Mouse (Mus musculus) heart, embryonic 10.5 days (tissue): Measurements from ENCODE around the gene Podxl2. TPM values are rescaled to one million over a fixed set of nuclear protein-coding genes. Genes with fewer than 3 reads are reported as not detected.

Experiments
- DNase-seq: peaks from one replicate; pipeline ENCODE4 v3.0.0-alpha.2; 2017; ENCODE audit warnings: low spot score
- H3K27ac ChIP-seq: fragments of 300-500 bp; sonication (generic); 2 replicates; pipeline ENCODE4 v1.5.1; 2016; ENCODE audit warnings: mild to moderate bottlenecking
- H3K27me3 ChIP-seq: fragments of 300-500 bp; sonication (generic); 2 replicates; pipeline ENCODE4 v1.6.1; 2016; ENCODE audit warnings: mild to moderate bottlenecking; ENCODE audit not compliant: poor library complexity, insufficient read depth, severe bottlenecking
- H3K36me3 ChIP-seq: fragments of 300-500 bp; sonication (generic); 2 replicates; pipeline ENCODE4 v1.6.1; 2016; ENCODE audit warnings: mild to moderate bottlenecking, moderate library complexity
- H3K4me1 ChIP-seq: fragments of 300-500 bp; sonication (generic); 2 replicates; pipeline ENCODE4 v1.6.1; 2016; ENCODE audit warnings: mild to moderate bottlenecking
- H3K4me3 ChIP-seq: fragments of 300-500 bp; sonication (generic); 2 replicates; pipeline ENCODE4 v1.5.1; 2016; ENCODE audit warnings: mild to moderate bottlenecking, moderate library complexity
- H3K9me3 ChIP-seq: fragments of 300-500 bp; sonication (generic); 2 replicates; pipeline ENCODE4 v1.6.1; 2016; ENCODE audit warnings: mild to moderate bottlenecking, moderate library complexity
- WGBS: fragments of 180-500 bp; shearing (Covaris S2); methylation state at CpG from one replicate; pipeline ENCODE4 v1.1.7; 2016; 5-methylcytosine and 5-hydroxymethylcytosine counted together
- polyA plus RNA-seq: library from polyadenylated mRNA; unstranded; fragments of >200 nt; fragmentation: Nextera tagmentation; extraction: Ambion mirVana; gene quantifications from 2 replicates; pipeline ENCODE4 v1.2.1, GENCODE M21; 2016

Podxl2 gene
- polyA plus RNA-seq, 1 experiment from 2014 or later, result 26.7 TPM

DNA sequence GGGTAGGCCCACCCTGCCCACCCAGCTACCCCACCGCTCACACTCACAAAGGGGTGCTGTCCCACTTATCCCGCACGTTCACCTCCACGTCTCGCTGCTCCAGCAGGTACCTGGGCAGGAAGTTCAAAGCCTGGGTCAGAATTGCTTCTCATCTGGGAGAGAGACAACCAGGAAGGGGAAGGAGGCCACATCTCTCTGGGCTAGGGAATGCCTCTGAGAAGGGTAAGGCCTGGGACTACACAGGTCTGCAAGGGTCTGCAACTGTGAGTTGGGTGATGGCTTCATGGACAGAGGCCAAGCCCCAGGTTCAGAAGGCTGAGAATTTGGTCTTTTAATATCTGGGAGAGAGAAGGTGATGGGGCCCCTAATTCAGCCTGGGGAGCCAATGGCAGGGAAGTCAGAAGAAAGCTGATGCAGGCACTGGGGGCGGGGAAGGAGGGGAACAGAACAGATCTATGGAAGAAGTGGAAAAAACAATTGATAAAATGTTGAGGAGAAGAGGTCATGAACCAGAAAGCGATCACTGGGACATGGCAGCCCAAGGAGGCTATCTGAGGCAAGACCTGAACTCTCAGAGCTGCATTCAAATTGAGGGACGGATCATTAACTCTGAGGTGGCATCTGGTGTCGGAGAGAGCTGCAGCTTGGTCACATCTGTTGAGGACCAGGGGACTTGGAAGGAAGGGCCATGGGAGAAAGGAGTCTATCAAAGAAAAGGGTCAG lies 33.9 kb downstream of the Podxl2 start:
- H3K27ac ChIP-seq, result peak overlapping the region; percentile 93
- H3K4me3 ChIP-seq, result peak overlapping the region; percentile 78
- peaks cover 30% of the 10 kb centered on the region for H3K4me1 ChIP-seq
- H3K27me3 ChIP-seq, result no peaks in the 10 kb centered on the region
- 52% methylated on average over 9 of the region's 9 CpGs for WGBS
- H3K9me3 ChIP-seq, result no peaks in the 10 kb centered on the region
- no peak for DNase-seq
- H3K36me3 ChIP-seq, result peaks cover 36% of the 10 kb centered on the region

DNA sequence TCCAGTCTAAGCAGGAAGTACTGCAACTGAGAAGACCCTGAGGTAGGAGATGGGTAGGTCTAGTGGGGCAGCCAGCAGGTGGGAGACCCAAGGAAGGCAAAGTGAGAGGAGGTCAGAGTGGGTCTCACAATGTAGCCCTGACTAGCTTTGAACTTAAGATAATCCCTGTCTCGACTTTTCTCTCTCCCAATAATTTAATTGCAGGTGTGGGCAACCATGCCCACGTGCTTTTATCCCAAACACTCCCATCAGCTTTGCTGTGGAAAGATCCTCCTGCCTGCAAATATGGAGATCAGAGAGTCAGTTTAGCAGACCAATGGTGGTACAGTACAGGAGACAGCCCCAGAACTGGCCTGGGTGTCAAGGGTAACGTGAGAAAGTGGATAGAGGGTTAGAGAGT lies 34.6 kb downstream of the Podxl2 start:
- peaks cover 30% of the 10 kb centered on the region for H3K4me1 ChIP-seq
- H3K27ac ChIP-seq, result no peak overlapping the region
- H3K36me3 ChIP-seq, result peaks cover 42% of the 10 kb centered on the region
- H3K27me3 ChIP-seq, result no peaks in the 10 kb centered on the region
- H3K4me3 ChIP-seq, result no peak overlapping the region; the same call in 1 of the 2 replicates
- no peak for DNase-seq
- WGBS, result 78% methylated on average over 3 of the region's 3 CpGs
- H3K9me3 ChIP-seq, result no peaks in the 10 kb centered on the region

DNA sequence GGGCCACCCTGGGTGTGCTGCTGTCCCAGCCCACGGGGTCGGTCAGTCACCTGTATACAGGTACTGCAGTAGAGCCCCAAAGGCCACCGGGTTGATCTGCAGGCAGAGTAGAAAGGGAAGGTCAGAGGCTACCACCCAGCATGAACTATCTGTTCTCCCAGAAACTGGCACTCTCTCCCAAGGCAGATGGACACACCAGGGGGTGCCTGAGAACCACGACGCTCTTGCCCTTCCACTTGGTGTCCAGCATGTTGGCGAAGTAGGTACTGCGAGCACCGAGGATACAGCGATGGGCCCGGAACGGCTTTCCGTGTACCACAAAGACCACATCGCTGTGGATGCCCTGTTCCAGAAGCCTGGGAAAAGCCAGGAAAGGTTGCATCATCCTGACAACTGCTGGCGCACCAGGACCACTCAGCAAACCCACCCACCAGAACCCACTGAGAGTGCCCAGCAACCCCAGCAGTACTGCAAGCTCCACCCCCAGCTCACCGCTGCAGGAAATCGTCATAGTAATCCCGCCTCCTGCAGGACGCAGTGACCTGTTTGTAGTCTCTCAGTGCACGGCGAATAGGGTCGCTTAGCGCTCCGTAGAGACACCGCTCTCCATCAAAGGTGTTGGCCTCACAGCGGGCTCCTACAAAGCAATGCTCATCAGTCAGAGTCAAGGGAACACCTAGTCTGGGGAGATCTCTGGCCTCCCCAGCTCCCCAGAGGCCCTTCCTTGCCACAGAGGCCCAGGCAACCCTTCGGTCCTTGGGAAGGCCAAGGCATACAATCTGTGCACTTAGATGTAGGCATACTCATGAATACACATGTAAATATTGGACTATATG lies 35.5 kb downstream of the Podxl2 start:
- Histone ChIP-seq H3K27ac (no peak overlapping the region), H3K4me1 (peaks cover 29% of the 10 kb centered on the region), H3K4me3 (no peak overlapping the region), H3K9me3 (no peaks in the 10 kb centered on the region), H3K36me3 (peaks cover 46% of the 10 kb centered on the region), H3K27me3 (no peaks in the 10 kb centered on the region)
- WGBS, result 79% methylated on average over 26 of the region's 26 CpGs
- DNase-seq, result no peak

DNA sequence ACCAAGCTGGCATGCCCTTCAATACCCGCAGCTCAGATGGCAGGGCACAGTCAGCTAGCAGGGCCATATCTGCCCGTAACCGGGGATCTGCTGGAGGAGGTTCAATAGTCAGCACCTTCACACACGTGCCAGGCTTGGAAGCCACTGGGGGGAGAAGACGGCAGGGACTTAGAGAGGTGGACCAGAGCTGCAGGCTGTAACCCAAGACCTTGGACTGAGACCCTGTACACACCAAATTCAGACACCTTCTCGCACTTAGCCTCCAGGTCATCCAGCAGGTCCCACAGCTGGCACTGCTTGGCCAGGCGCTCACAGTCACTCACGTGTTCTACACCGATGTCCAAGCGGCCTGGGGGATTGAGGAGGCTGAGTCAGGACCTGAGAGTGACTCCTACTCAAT lies 36.2 kb downstream of the Podxl2 start:
- no peaks in the 10 kb centered on the region for H3K9me3 ChIP-seq
- H3K4me1 ChIP-seq, result peaks cover 27% of the 10 kb centered on the region
- peaks cover 46% of the 10 kb centered on the region for H3K36me3 ChIP-seq
- H3K27ac ChIP-seq, result no peak overlapping the region
- DNase-seq, result no peak
- WGBS, result 88% methylated on average over 10 of the region's 10 CpGs
- no peak overlapping the region for H3K4me3 ChIP-seq
- H3K27me3 ChIP-seq, result no peaks in the 10 kb centered on the region

GRCm38 (mm10) chr6:88837999-88838398 lies 36.8 kb downstream of the Podxl2 start:
- Histone ChIP-seq H3K4me3 (no peak overlapping the region), H3K36me3 (peaks cover 46% of the 10 kb centered on the region), H3K27ac (no peak overlapping the region), H3K4me1 (peaks cover 25% of the 10 kb centered on the region), H3K9me3 (no peaks in the 10 kb centered on the region), H3K27me3 (no peaks in the 10 kb centered on the region)
- DNase-seq, result no peak
- 86% methylated on average over 12 of the region's 12 CpGs for WGBS

- 89% methylated on average over 28 of the region's 28 CpGs for WGBS
- Histone ChIP-seq H3K4me1 (peaks cover 26% of the 10 kb centered on the region), H3K9me3 (no peaks in the 10 kb centered on the region), H3K36me3 (peaks cover 46% of the 10 kb centered on the region), H3K4me3 (no peak overlapping the region), H3K27ac (0 out of 2 replicates have a peak overlapping the region, but pooled peaks have one; percentile 5), H3K27me3 (no peaks in the 10 kb centered on the region)
- DNase-seq, result no peak
These were observed 38.5 kb downstream of the Podxl2 start for GRCm38 (mm10) chr6:88836178-88836819.

DNA sequence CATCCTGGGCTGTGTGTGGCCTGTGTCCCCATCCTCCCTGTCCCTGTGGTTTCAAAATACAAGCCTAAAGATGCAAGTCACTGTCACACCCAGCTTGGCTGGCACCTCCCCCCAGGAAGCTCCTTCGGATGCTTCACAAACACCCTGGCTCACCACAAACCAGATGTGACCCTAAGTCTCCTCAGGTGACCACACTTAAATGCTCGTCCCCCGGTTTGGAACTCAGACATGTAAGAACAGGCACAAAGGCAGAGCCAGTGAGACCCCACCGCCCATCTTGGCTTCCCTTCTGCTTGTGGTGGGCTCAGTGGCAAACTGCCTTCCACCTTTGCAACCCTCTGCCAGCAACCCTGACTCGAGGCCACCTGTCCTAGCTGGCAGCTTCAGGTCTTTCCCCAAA lies 39.8 kb downstream of the Podxl2 start:
- 79% methylated on average over 5 of the region's 5 CpGs for WGBS
- Histone ChIP-seq H3K9me3 (no peaks in the 10 kb centered on the region), H3K27ac (no peak overlapping the region), H3K4me3 (no peak overlapping the region), H3K27me3 (0 out of 2 replicates have a peak, but pooled peaks cover 2% of the 10 kb centered on the region), H3K36me3 (peaks cover 46% of the 10 kb centered on the region), H3K4me1 (peaks cover 15% of the 10 kb centered on the region)
- DNase-seq, result no peak

DNA sequence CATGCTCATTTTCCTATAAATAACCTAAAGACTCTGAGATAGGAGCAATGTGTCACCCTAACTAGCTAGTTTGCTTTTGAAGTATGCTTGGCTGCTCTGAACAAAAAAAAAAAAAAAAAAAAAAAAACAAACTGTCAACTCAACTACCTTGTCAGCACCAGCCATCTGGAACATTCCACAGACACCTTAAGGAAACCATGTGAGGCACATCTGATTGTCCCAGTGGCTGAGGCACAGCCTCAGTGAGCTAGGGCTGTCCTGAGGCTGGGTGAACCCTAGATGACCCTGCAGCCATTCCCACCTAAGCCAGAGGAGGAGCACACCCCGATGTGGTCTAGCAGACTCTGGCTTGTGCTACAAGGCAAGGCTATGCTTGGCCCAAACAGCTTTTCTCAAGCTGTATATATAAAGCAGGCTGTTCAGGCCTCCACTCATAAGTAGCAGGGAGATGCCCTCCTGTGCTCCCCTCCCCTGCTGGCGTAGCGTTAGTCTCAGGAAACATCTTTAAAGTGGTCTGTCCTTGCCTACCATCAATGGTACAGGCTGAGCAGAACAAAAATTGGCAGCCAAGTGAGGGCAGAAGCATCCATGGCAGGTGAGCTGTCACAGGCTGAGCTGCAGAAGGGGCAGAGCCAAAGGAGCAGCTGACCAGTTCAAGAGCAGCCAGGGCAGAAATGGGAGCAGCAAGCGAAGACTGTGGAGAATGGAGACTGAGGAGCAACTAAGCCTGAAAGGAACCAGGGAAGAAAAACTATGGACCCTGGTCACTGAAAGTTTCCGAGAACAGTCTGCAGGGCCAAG lies 41.3 kb downstream of the Podxl2 start:
- peak overlapping the region; percentile 24; the same call in 1 of the 2 replicates for H3K27ac ChIP-seq
- no peak overlapping the region for H3K4me3 ChIP-seq
- peaks cover 34% of the 10 kb centered on the region for H3K36me3 ChIP-seq
- peaks cover 15% of the 10 kb centered on the region for H3K4me1 ChIP-seq
- 70% methylated on average over 5 of the region's 5 CpGs for WGBS
- 0 out of 2 replicates have a peak, but pooled peaks cover 4% of the 10 kb centered on the region for H3K27me3 ChIP-seq
- DNase-seq, result no peak
- no peaks in the 10 kb centered on the region for H3K9me3 ChIP-seq

DNA sequence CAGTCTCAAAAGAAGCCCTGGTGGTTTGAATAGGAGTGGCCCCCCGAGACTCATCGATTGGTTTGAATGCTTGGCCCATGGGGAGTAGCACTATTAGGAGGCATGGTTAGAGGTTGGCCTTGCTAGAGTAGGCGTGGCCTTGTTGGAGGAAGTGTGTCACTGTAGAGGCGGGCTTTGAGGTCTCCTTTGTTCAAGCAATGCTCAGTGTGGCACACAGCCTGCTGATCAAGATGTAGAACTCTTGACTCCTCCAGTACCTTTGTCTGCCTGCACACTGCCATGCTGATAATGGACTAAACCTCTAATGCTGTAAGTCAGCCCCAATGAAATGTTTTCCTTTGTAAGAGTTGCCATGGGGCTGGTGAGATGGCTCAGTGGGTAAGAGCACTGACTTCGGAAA lies 42.2 kb downstream of the Podxl2 start:
- Histone ChIP-seq H3K36me3 (peaks cover 25% of the 10 kb centered on the region), H3K4me3 (no peak overlapping the region), H3K27ac (peak overlapping the region; percentile 50; the same call in 1 of the 2 replicates), H3K27me3 (0 out of 2 replicates have a peak, but pooled peaks cover 4% of the 10 kb centered on the region), H3K9me3 (no peaks in the 10 kb centered on the region), H3K4me1 (peaks cover 23% of the 10 kb centered on the region)
- no peak for DNase-seq
- 79% methylated on average over 5 of the region's 5 CpGs for WGBS

DNA sequence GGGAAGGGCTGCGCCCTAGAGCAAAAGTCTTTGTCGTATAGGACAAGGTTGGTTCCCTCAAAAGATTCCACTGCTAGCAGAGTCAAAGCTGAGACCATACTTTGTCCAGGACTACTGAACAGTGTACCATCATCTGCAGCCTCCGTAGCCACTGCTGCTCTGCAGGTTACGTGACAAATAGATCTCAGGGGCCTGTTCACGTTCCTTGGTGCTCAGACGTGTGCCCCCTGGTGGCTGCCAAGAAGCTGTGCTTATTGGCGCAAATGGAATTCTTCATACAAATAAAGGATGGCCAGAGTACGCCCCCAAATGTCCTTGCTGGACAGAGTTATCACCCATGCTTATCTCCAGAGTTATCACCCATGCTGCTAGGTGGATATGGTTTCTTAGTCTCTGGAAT lies 43.4 kb downstream of the Podxl2 start:
- DNase-seq, result no peak
- Histone ChIP-seq H3K36me3 (peaks cover 14% of the 10 kb centered on the region), H3K9me3 (no peaks in the 10 kb centered on the region), H3K27me3 (0 out of 2 replicates have a peak, but pooled peaks cover 4% of the 10 kb centered on the region), H3K4me1 (peaks cover 35% of the 10 kb centered on the region), H3K4me3 (no peak overlapping the region), H3K27ac (no peak overlapping the region)
- 25% methylated on average over 8 of the region's 8 CpGs for WGBS

- Histone ChIP-seq H3K4me1 (peaks cover 40% of the 10 kb centered on the region), H3K27ac (no peak overlapping the region), H3K4me3 (no peak overlapping the region), H3K36me3 (peaks cover 3% of the 10 kb centered on the region; the same call in 1 of the 2 replicates), H3K27me3 (0 out of 2 replicates have a peak, but pooled peaks cover 5% of the 10 kb centered on the region), H3K9me3 (no peaks in the 10 kb centered on the region)
- DNase-seq, result no peak
- 89% methylated on average over 6 of the region's 6 CpGs for WGBS
These were observed 44.6 kb downstream of the Podxl2 start for GRCm38 (mm10) chr6:88830112-88830702.

- Histone ChIP-seq H3K36me3 (no peaks in the 10 kb centered on the region), H3K9me3 (no peaks in the 10 kb centered on the region)
- 80% methylated on average over 4 of the region's 4 CpGs for WGBS
These were observed 45.3 kb downstream of the Podxl2 start for GRCm38 (mm10) chr6:88829579-88829978.

More at GRCm38 (mm10) chr6:88829579-88829978, 45.3 kb downstream of the Podxl2 start:
- Histone ChIP-seq H3K4me1 (peaks cover 42% of the 10 kb centered on the region), H3K4me3 (no peak overlapping the region), H3K27me3 (0 out of 2 replicates have a peak, but pooled peaks cover 11% of the 10 kb centered on the region), H3K27ac (no peak overlapping the region)
- DNase-seq, result no peak
